Mouse (Mus musculus) embryonic facial prominence, embryonic 10.5 days (tissue): ENCODE data around the gene Sgcg. TPM values are rescaled to one million over a fixed set of nuclear protein-coding genes. Genes with fewer than 3 reads are reported as not detected.

Experiments
- DNase-seq: peaks from one replicate; pipeline ENCODE4 v3.0.0-alpha.2; 2017; ENCODE audit warnings: low spot score
- H3K27ac ChIP-seq: fragments of 300-500 bp; sonication (generic); replicated peaks from 2 replicates; pipeline ENCODE4 v1.5.1; 2016; ENCODE audit warnings: mild to moderate bottlenecking
- H3K27me3 ChIP-seq: fragments of 300-500 bp; sonication (generic); replicated peaks from 2 replicates; pipeline ENCODE4 v1.6.1; 2016; ENCODE audit warnings: low read depth, mild to moderate bottlenecking; ENCODE audit not compliant: poor library complexity, severe bottlenecking
- H3K36me3 ChIP-seq: fragments of 300-500 bp; sonication (generic); replicated peaks from 2 replicates; pipeline ENCODE4 v1.6.1; 2016; ENCODE audit warnings: mild to moderate bottlenecking, moderate library complexity
- H3K4me1 ChIP-seq: fragments of 300-500 bp; sonication (generic); 2 replicates; pipeline ENCODE4 v1.6.1; 2016
- H3K4me3 ChIP-seq: fragments of 300-500 bp; sonication (generic); 2 replicates; pipeline ENCODE4 v1.5.1; 2016; ENCODE audit warnings: mild to moderate bottlenecking, moderate library complexity
- H3K9me3 ChIP-seq: fragments of 300-500 bp; sonication (generic); 2 replicates; pipeline ENCODE4 v1.6.1; 2016; ENCODE audit warnings: mild to moderate bottlenecking
- WGBS: fragments of 180-500 bp; shearing (Covaris S2); methylation state at CpG from one replicate; pipeline ENCODE4 v1.1.7; 2016; 5-methylcytosine and 5-hydroxymethylcytosine counted together
- polyA plus RNA-seq: library from polyadenylated mRNA; unstranded; fragments of >200 nt; fragmentation: Nextera tagmentation; extraction: Ambion mirVana; gene quantifications from 2 replicates; pipeline ENCODE4 v1.2.1, GENCODE M21; 2016

Sgcg gene
- polyA plus RNA-seq, 1 experiment from 2014 or later: not detected

DNA sequence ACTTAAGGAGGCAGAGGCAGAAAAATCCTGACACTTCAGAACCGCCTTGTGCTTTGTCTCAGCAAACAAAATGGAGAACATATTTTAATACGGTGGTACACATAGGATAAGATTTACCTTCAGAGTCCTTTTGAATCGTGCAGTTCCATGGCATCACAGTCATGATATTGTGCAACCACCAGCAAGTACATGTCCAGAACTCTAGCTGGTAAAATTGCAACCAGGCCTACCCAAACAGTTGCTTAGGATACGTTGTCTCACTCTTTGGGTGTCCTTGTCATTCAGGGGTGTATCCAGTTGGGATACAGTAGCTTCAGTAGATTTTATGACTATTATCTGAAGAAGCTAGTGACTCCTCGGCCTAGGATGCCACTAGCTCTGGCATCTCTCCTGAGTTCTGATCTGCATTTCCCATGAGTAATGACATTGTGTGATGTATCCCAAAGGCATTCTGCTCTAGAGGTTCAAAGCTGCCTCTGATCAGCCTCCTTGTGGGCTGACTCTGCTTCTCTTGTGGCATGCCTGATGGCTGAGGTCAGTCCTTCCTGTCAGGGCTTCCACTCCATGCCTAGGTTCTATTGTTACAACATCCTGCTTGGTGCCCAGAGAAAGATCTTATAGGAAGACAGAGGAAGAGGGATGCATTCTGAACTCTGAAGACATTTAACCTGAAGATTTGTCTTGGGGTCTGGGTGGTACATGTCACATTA is 86.9 kb downstream of the Sgcg start:
- H3K27ac ChIP-seq: no peak overlapping the region
- 88% methylated on average over 5 of the region's 5 CpGs for WGBS
- no peak overlapping the region for H3K4me3 ChIP-seq
- H3K27me3 ChIP-seq: peaks cover 31% of the 10 kb centered on the region
- peaks cover 22% of the 10 kb centered on the region for H3K4me1 ChIP-seq
- H3K36me3 ChIP-seq: no peaks in the 10 kb centered on the region; the same call in 1 of the 2 replicates
- no peaks in the 10 kb centered on the region for H3K9me3 ChIP-seq
- DNase-seq: no peak

Other genes with a start within 250 kb of the Sgcg start
- 37.2 and 41.4 TPM in 2 replicates for gene Tnfrsf19, start 212.0 kb downstream of the Sgcg start, polyA plus RNA-seq
- gene Sacs, start 120.0 kb downstream of the Sgcg start, polyA plus RNA-seq: 2.3 and 2.8 TPM in 2 replicates
- 0.30 and 0.36 TPM in 2 replicates for gene Arl11, start 51.3 kb upstream of the Sgcg start, polyA plus RNA-seq
- 9.7 and 10.5 TPM in 2 replicates for gene Ebpl, start 101.9 kb upstream of the Sgcg start, polyA plus RNA-seq
- 84.7 and 84.9 TPM in 2 replicates for gene Kpna3, start 181.4 kb upstream of the Sgcg start, polyA plus RNA-seq